Mouse (Mus musculus) adrenal gland, postnatal 4 days (tissue): ENCODE data around the gene Cxcl3. TPM values are rescaled to one million over a fixed set of nuclear protein-coding genes. Genes with fewer than 3 reads are reported as not detected.

Source experiments
- DNase-seq, 2 experiments: peaks; one replicate each; pipeline ENCODE4 v3.0.0; 2021 to 2022; ENCODE audit warnings: low spot score in 2 of 2, mixed read lengths in 2 of 2
- long read RNA-seq, 2 experiments: library from polyadenylated mRNA; stranded (forward); transcript quantifications; one replicate each; pipeline ENCODE4 v2.0.0; 2021
- total RNA-seq, 2 experiments: library from RNA; stranded (reverse); gene quantifications; 2 replicates each; pipeline ENCODE4 v1.2.3; 2021

Gene Cxcl3
- total RNA-seq: not detected
- long read RNA-seq, experiment 1: 0 reads
- long read RNA-seq, experiment 2: 0 reads

DNA sequence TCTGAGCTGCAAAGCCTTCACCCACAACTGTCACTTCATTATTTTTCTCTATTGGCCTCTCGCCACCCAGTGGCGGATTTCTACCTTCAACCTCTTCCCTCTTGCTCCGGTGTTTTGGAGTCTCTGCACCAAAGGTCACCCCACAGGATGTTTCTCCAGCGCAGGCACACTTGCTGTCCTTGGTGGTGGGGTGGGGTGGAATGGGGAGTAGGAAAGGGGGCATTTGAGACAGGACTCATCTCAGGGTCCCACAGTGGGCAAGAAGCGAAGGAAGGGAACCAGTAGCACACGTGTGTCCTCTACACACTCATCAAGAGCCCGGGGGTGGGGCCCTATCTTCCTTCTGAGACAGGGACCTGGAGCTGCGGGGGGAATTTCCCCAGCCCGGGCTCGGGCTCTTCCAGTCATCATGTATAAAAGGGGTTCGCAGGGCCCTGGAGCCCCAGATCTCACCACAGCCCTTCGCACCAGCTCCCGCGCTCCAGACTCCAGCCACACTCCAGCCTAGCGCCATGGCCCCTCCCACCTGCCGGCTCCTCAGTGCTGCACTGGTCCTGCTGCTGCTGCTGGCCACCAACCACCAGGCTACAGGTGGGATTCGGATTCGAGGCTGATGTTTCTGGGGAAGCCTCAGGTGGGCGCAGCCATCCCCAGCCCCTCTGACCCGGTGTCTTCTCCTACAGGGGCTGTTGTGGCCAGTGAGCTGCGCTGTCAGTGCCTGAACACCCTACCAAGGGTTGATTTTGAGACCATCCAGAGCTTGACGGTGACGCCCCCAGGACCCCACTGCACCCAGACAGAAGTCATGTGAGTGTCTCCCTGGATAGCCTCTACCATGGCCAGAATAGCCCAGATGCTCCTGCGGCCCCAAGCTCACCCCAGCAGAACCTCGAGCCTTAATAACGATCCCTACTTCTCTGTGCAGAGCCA is at the start of gene Cxcl3:
TSS of gene Cxcl3 (plus strand) at position 445 of the 930 bp plus-strand sequence.
- DNase-seq: no peak

DNA sequence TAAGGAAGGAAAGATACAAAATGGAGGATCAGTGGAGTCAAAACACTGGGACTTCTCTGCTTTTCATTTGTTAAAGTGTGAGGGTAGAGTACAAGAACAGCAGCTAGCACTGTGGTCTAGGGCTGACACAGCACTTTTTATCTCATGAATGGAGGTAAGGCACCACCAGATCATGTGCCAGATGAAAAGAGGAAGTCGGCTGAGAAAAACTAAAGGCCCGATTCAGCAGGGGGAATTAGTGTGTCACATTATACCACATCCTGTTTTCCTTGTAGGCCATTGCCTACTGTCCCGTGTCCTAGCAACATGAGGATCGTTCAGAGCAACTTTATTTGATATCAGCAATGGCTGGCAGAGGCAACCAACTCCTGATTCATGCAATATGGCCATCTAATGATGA is 43.9 kb upstream of the Cxcl3 start:
- DNase-seq: no peak

DNA sequence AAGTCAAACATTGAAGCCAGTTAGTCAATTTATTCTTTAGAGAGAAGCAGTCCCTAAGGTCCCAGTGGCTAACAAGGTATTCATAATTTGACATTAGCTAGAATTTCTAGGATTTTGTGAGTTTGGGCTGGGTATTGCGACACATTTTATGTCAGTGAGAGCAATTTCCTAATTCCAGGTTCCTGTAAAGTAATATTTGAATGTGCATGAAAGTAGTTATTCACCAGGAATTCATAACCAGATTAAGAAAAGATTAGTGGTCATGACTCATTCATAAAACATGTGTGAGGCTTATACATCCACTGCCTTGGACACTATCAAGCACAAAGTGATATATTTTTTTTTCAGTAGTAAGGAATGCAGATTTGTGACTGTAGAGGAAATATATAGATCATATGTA is 32.0 kb upstream of the Cxcl3 start:
- DNase-seq: no peak

DNA sequence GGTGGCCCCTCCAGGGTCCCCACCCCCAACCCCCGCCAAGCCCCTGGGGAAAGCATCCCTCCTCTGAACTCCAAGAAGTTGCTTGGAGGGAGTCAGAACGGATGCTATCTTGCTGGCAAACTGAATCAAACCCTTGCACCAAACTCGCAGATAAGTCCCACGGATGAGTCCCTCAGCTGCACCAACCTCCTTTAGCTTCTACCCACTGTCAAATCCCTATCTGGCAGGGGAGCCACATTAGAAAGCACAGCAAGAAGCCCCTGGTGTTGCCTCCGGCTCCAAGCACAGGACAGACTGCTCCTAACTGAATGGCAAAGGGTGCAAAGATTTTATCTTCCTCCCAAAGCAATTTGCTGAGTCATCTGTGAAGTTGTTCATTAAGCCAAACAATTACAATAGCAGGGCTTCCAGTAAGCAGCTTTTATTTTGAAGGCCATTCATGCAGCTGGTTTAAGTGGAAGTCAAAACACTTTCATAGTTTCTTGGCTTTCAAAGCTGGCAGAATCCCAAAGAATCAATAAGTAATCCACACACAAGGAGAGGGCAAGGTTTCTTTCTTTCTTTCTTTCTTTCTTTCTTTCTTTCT is 27.8 kb upstream of the Cxcl3 start:
- DNase-seq: no peak

DNA sequence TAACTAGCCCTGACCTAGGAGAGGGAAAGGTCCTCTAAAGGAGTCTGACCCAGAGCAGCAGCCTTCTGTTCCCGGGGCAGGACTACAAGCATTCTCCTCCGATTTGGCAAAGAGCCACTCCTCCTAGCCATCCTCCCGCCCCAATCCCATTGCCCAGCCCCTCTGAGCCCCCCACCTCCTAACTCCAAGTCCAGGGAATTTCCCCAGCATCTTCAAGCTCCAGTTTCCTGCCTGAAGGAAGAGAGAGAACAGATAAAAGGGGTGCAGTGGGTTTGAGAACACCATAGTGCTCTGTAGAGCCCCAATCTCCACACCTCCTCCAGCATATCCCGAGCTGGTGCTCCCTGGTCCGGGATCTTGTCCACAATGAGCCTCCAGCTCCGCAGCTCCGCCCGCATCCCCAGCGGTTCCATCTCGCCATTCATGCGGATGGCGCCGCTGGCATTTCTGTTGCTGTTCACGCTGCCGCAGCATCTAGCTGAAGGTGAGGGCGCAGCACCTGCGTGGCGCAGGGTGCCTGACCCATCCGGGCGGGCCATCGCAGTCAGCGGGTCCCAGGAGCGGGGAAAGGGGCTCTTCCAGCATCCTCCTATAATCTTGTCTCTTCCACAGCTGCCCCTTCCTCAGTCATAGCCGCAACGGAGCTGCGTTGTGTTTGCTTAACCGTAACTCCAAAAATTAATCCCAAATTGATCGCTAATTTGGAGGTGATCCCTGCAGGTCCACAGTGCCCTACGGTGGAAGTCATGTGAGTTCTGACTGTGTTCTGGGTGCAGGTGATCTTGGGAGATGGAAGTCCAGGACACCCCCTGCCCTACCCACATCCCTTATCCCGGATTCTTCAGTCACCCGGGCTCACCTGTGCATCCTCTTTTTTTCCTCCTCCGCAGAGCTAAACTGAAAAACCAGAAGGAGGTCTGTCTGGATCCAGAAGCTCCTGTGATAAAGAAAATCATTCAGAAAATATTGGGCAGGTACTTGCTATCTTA is 26.5 kb upstream of the Cxcl3 start, which contains the start of gene Cxcl5:
TSS of gene Cxcl5 (plus strand) at position 284 of the 989 bp plus-strand sequence.
- no peak for DNase-seq

DNA sequence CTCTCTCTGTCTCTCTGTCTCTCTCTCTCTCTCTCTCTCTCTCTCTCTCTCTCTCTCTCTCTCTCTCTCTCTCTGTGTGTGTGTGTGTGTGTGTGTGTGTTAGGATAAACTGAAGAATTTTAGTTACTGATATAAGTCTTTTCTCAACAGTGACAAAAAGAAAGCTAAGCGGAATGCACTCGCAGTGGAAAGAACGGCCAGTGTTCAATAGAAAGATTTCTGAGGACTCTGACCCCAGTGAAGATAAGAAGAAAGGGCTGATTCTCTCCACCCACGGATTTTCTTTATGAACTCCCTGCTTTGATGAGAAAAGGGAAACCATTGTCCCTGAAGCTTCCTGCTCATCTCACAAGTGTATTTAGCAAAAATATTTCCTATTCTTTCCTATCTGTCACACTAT is 25.6 kb upstream of the Cxcl3 start:
- no peak for DNase-seq

DNA sequence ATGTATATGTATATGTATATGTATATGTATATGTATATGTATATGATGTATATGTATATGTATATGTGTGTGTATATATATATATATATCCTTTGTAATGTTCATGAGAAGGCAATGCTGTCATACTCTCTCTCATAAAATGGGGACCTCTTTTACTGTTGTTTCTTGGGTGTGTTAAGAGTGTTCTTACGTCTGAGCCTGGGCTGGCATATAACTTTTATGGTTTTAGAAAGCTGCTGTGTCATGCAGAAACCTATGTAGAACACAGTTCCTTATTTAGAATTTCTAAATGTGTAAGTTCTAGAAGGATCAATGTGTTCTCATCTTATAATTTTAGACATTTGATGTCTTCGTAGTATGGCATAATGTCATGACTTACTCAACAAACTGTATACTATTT is 25.1 kb upstream of the Cxcl3 start:
- no peak for DNase-seq

DNA sequence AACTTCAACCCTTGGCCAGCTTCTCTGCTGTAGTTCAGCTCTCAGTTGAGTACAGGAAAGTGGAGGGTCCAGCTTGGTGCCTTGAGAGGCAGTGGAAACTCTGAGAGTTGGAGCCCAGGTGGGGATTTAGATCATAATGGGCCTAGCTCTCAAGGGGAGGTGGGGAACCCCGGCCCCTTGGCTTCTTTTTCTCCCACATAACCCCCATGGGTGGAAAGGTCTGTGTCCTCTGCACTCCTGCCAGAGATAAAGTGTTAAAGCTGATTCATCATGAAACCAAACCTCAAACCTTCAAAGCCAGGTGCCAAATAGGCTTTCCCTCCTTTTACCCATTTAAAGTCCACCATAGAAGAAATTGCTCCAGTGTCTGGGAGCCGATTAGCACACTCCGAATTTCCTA is 24.1 kb upstream of the Cxcl3 start:
- DNase-seq: no peak

DNA sequence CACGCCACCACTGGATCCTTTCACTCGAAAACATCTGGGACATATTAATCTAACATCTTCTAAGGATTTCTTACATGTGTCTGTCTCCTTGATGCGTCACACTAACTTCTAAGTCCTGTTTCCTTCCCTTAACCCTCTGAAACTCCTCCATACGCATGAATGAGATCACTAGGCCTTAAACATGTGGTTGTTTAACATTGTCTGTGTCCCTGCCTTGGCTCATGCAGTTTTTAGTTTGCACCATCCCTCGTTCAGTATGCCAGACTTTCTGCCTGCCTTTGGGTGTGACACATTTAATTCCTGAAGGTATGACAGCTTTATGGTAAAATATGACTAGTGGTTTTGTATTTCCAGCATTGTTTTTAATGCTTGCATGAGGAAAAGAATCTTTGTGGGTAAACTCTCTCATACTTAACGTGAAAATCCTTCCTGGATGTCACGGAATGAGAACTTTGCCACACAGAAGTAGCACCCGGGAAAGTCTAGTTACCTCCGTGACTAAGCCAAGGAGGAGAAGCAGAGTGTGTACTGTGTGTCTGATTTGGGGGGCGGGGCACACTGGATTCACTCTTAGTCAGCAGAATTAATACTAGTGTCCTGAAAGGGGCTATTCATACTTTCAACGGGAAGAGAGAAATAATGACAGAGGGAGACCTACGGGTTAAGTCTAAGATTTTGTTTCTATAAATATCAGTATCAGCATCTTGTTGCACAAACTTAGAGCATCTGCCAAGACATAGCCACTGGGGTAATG is 21.8 kb upstream of the Cxcl3 start:
- no peak for DNase-seq

DNA sequence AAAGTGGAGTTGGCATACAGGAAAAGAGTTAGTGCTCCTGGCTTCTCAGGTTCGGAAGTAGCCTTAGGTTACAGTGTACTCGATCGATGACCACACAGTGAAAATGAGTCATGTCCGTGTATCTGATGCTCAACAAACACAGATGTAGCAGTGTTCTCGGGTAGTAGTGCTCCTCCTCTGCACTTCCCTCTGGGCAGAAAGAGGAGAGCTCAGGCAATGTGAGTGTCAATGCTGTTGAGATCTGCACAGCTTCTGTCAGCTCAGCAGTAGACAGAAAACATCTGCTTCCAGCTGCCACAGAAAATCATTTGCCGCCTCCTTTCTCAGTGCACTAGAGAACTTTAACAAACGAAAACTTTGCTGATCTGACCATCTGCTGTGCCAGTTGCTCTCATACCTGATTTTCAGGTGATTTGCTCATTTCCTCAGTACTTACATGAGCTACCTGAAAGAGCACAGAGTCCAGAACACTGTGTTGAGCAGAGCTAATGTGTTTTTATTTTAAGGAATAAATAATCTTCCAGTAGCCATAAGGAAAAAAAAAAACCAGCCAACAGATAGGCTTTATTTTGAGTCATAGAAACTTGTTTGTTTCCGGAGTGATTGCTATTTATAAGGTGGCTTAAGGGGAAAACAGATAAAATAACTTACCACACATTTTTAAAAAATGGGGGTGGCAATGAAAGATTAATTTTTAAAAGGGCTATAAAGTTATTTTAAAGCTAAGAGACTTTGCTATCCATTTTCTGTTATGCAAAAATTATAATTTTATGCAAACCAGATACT is 19.9 kb upstream of the Cxcl3 start:
- no peak for DNase-seq

DNA sequence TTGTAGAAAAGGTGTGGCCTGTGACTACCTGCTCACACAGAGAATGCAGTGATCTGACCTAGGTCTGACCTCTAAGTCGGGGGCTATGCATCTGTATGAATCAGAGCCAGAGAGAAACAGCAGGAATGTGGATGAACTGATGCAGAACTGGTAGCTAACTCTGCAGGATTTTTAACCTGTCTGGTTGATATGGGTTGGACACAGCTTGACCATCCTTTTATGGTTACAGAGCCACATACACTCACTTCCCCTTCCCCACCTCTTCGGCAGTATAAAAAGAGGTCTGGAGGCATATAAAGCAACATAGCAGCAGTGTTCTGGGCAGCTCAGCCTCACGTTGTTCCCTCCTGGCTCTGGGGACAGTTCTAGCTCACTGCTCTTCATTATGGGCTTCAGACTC is 17.7 kb upstream of the Cxcl3 start, which contains the start of gene Ppbp:
TSS of gene Ppbp (plus strand) at position 301 of the 400 bp plus-strand sequence.
- DNase-seq: no peak

DNA sequence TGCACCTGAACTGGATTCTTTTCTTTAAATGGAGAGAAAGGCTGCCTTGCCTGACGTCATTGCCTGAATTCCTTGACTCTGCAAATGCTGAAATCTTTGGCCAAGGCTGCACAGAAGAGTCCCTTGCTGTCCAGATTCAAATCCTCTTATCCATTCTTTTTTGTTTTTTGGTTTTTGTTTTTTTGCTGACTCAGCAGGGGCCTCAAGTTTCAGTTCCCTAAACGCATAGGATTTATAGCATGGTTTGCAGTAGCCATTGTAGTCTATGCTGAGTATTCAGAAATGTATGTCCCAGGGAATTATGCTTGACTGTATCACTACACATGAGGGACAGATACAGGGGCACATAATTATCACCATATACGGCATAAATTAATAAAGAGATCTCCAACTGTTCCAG is 14.5 kb upstream of the Cxcl3 start:
- no peak for DNase-seq

DNA sequence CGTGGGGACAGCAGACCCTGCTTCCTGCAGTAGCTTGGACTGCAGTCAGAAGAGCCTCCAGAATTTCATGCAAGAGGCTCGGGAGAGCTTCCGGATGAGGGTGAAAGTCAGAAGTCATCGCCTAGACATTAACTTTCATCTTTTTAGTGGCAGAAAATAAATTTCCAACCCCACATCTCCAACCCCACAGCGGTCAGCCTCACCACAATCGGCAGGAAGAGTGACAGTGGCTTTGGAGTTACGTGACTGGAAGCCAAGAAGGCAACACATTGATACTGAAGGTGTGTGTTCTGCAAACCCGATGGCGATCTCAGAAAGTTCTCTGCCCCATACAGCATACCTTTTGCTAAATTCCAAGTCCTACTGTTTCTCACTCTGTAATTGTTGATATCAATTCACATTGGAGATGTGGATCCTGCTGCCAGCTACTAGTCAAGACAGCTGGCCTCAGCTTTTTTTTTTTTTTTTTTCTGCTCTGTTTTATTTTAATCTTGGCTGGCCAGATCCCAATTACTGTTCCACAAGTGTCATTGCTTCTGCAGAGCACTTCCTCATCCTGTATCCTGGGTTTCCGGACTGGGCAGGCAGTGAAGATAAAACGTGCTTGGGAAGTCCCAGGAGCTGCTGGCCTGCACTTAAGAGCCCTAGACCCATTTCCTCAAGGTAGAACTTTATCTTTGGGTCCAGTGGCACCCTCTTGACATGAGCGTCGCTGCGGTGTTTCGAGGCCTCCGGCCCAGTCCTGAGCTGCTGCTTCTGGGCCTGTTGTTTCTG is 13.8 kb upstream of the Cxcl3 start, which contains the start of gene Pf4:
TSS of gene Pf4 (plus strand) at position 556 of the 774 bp plus-strand sequence.
- no peak for DNase-seq

DNA sequence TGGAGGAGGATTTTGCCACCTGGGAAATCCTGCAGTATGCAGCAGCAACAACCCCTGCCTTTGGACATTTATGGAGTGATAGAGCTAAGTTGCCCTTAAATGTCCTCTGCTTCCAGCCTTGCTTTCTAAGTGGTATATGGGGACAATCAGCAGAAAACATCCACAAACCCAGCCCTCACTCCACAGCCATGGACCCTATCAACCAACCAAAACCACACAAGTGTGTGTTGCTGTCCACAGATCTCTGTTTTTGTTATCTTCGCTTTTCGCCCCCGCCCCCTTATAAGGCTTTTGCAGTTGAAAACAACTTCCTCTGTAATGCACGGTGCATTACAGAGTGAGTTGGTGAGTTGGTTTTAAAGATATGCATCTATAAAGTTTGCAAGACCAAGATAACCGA is 10.3 kb upstream of the Cxcl3 start:
- no peak for DNase-seq

DNA sequence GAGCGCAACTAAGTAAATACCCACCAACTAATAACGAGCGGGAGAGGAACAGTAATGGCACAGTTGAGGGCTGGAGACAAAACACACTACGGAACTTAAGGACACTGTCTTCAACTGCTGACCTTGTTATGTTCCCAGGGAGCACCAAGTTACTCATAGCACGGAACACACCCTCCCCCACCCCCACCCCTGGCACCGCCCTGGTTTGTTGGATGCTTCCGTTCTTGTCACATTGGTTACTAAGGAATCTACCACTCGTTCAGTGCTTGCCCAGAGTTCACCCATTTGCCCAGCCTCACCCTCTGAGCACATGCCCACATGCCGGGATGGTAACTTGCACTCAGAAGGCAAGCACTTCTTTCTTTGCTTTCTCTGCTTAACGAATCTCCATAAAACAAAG is 8.3 kb upstream of the Cxcl3 start:
- no peak for DNase-seq

DNA sequence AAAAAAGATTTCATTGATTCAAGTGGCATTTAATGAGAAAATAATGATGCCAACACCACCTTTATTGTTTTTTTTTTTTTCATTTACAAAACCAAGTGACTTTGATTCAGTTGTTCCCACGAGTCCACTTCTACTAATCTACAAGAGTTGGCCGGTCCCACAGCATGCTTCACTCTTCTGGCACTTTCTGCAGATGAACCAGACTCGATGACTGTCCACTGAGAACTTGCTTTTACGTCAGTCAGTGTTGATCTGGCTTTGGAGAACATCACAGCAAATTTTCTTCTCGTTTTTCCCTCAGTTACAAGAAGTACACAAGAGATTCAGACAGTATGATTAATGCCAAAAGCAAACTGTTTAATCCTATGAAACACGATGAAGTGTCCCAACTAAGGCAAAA is 7.0 kb upstream of the Cxcl3 start:
- no peak for DNase-seq

DNA sequence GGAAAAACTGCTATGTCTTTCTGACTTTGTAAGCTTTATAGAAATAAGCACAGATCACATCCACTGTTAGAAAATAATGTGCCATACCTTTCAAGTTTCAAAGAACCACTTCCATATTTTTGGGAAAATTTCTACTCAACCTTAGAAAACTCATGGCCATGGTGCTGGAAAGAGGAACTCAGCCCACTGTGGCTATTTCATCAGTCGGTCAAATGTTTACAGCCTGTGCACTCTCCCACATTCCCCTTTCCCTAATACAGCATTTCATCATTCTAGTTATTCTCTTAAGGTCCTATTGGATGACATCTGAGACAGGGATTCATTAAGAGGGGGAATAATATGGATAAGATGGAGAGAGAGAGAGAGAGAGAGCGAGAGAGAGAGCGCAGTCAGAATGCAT is 2.2 kb upstream of the Cxcl3 start:
- no peak for DNase-seq

DNA sequence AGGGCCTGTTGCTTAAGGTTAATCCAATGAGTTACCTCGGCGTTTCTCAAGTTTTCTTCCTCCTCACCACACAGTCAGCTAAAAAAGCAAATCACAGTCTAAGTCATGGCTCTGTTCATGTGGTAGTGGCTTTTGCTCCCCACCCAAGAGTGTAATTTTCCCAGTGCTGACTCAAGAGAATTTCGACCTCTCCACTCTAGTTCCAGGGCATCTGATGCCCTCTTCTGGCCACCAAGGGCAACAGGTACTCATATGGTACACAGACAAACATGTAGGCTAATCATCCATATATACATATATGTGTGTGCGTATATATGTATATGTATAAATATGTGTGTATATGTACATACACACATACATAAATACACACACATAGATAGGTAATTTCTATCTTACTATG is 2.2 kb downstream of the Cxcl3 start:
- no peak for DNase-seq
